Mouse (Mus musculus) myocyte (in vitro differentiated cells): ENCODE results near the gene Ankrd31. TPM values are rescaled to one million over a fixed set of nuclear protein-coding genes. Genes with fewer than 3 reads are reported as not detected.

Experiments
- H3K27me3 ChIP-seq: one replicate; pipeline ENCODE4 v1.6.1; 2011; ENCODE audit not compliant: control insufficient read depth, insufficient read depth, insufficient read length
- H3K36me3 ChIP-seq: one replicate; pipeline ENCODE4 v1.6.1; 2011; ENCODE audit not compliant: control insufficient read depth, insufficient read depth
- H3K4me2 ChIP-seq: one replicate; pipeline ENCODE4 v1.6.1; 2011; ENCODE audit warnings: low read depth, control low read depth
- H3K4me3 ChIP-seq: one replicate; pipeline ENCODE4 v1.5.1; 2011; ENCODE audit warnings: mild to moderate bottlenecking, control low read depth, moderate library complexity
- H3K79me2 ChIP-seq: one replicate; pipeline ENCODE4 v1.6.1; 2011; ENCODE audit not compliant: control insufficient read depth, insufficient read depth
- H3ac ChIP-seq: one replicate; pipeline ENCODE4 v1.6.1; 2011; ENCODE audit not compliant: control insufficient read depth, insufficient read length
- CEBPB ChIP-seq: IDR thresholded peaks from 2 replicates; pipeline ENCODE4 v1.6.1; 2011; ENCODE audit warnings: mild to moderate bottlenecking, moderate library complexity; ENCODE audit not compliant: poor library complexity, insufficient read depth, severe bottlenecking
- E2F4 ChIP-seq: IDR thresholded peaks from one replicate; pipeline ENCODE4 v1.6.1; 2011; ENCODE audit warnings: mild to moderate bottlenecking, control low read depth, moderate library complexity; ENCODE audit not compliant: insufficient read depth
- MAX ChIP-seq: IDR thresholded peaks from one replicate; pipeline ENCODE4 v1.6.1; 2011; ENCODE audit warnings: low read depth, mild to moderate bottlenecking, control low read depth
- MYOD1 ChIP-seq, 3 experiments: IDR thresholded peaks; one replicate each; pipeline ENCODE4 v1.6.1; 2011; ENCODE audit warnings: control low read depth in 2 of 3, low read depth in 2 of 3, mild to moderate bottlenecking in 2 of 3, moderate library complexity in 1 of 3; ENCODE audit not compliant: insufficient read length in 2 of 3, control insufficient read depth in 1 of 3
- MYOG ChIP-seq, 3 experiments: IDR thresholded peaks; one replicate each; pipeline ENCODE4 v1.6.1; 2011; ENCODE audit warnings: control low read depth in 2 of 3, low read depth in 2 of 3, mild to moderate bottlenecking in 2 of 3; ENCODE audit not compliant: insufficient read length in 2 of 3, control insufficient read depth in 1 of 3, insufficient read depth in 1 of 3
- POLR2A ChIP-seq: IDR thresholded peaks from one replicate; pipeline ENCODE4 v1.6.1; 2011; ENCODE audit warnings: low read depth, mild to moderate bottlenecking, control low read depth, moderate library complexity; ENCODE audit not compliant: insufficient read length
- POLR2AphosphoS2 ChIP-seq: IDR thresholded peaks from one replicate; pipeline ENCODE4 v1.6.1; 2011; ENCODE audit warnings: low read depth, control low read depth; ENCODE audit not compliant: insufficient read length
- REST ChIP-seq: IDR thresholded peaks from one replicate; pipeline ENCODE4 v1.6.1; 2011; ENCODE audit warnings: mild to moderate bottlenecking, control low read depth, moderate library complexity; ENCODE audit not compliant: insufficient read depth, insufficient read length
- SRF ChIP-seq: IDR thresholded peaks from one replicate; pipeline ENCODE4 v1.6.1; 2011; ENCODE audit warnings: low read depth; ENCODE audit not compliant: control insufficient read depth, insufficient read length
- TCF12 ChIP-seq: IDR thresholded peaks from one replicate; pipeline ENCODE4 v1.6.1; 2011; ENCODE audit warnings: mild to moderate bottlenecking, control low read depth; ENCODE audit not compliant: poor library complexity, insufficient read depth, severe bottlenecking
- TCF3 ChIP-seq: IDR thresholded peaks from one replicate; pipeline ENCODE4 v1.6.1; 2011; ENCODE audit warnings: low read depth, control low read depth; ENCODE audit not compliant: insufficient read length
- USF1 ChIP-seq: IDR thresholded peaks from one replicate; pipeline ENCODE4 v1.6.1; 2011; ENCODE audit warnings: low read depth, mild to moderate bottlenecking, control low read depth, moderate library complexity
- polyA plus RNA-seq: library from polyadenylated mRNA; unstranded; fragments of >200 nt; fragmentation: generic; extraction: Trizol; gene quantifications from one replicate; pipeline ENCODE4 v1.2.1, GENCODE M21; 2012; ENCODE audit warnings: missing spikeins

The Ankrd31 gene
- polyA plus RNA-seq, 1 experiment = not detected

- Histone ChIP-seq H3ac (no peak overlapping the region), H3K79me2 (no peaks in the 10 kb centered on the region), H3K27me3 (no peaks in the 10 kb centered on the region), H3K36me3 (peaks cover 19% of the 10 kb centered on the region), H3K4me3 (no peak overlapping the region), H3K4me2 (no peak overlapping the region)
- no peak for TF ChIP-seq POLR2AphosphoS2
- no peak for TF ChIP-seq CEBPB
These were observed 195.5 kb downstream of the Ankrd31 start for GRCm38 (mm10) chr13:96943571-96943970.

- no peaks in the 10 kb centered on the region for H3K79me2 ChIP-seq
- no peaks in the 10 kb centered on the region for H3K27me3 ChIP-seq
- no peak overlapping the region for H3K4me3 ChIP-seq
- no peak overlapping the region for H3ac ChIP-seq
- peaks cover 19% of the 10 kb centered on the region for H3K36me3 ChIP-seq
- TF ChIP-seq USF1 (no peak), TCF12 (no peak), REST (no peak), SRF (no peak), MYOG (IDR thresholded peaks at IDR 0.05; ENCODE audit: control insufficient read depth in 1 of 3, insufficient read depth in 1 of 3, insufficient read length in 2 of 3, low read depth in 2 of 3) (no peak), CEBPB (no peak), TCF3 (no peak), POLR2AphosphoS2 (no peak), MYOD1 (IDR thresholded peaks at IDR 0.05; ENCODE audit: control insufficient read depth in 1 of 3, insufficient read length in 2 of 3, low read depth in 2 of 3) (no peak), POLR2A (no peak)
- no peak overlapping the region for H3K4me2 ChIP-seq
These were observed 197.7 kb downstream of the Ankrd31 start for GRCm38 (mm10) chr13:96945748-96946147.

GRCm38 (mm10) chr13:96947722-96948121, 199.7 kb downstream of the Ankrd31 start:
- TF ChIP-seq E2F4 = no peak

GRCm38 (mm10) chr13:96951880-96952279, 203.8 kb downstream of the Ankrd31 start:
- Histone ChIP-seq H3K79me2 (no peaks in the 10 kb centered on the region), H3ac (no peak overlapping the region), H3K4me3 (no peak overlapping the region), H3K27me3 (no peaks in the 10 kb centered on the region), H3K4me2 (no peak overlapping the region), H3K36me3 (peaks cover 17% of the 10 kb centered on the region)
- TF ChIP-seq REST (no peak), MYOD1 (IDR thresholded peaks at IDR 0.05; ENCODE audit: control insufficient read depth in 1 of 3, insufficient read length in 2 of 3, low read depth in 2 of 3) (no peak), USF1 (no peak), TCF12 (no peak), POLR2A (no peak)

More at GRCm38 (mm10) chr13:96947722-96948121, 199.7 kb downstream of the Ankrd31 start:
- Histone ChIP-seq H3K27me3 (no peaks in the 10 kb centered on the region), H3K4me3 (no peak overlapping the region), H3ac (no peak overlapping the region), H3K4me2 (no peak overlapping the region), H3K36me3 (peaks cover 17% of the 10 kb centered on the region), H3K79me2 (no peaks in the 10 kb centered on the region)

GRCm38 (mm10) chr13:96956466-96956865, 208.4 kb downstream of the Ankrd31 start:
- H3K36me3 ChIP-seq = no peaks in the 10 kb centered on the region
- H3K79me2 ChIP-seq = no peaks in the 10 kb centered on the region
- no peak overlapping the region for H3ac ChIP-seq
- no peak overlapping the region for H3K4me3 ChIP-seq
- H3K27me3 ChIP-seq = no peaks in the 10 kb centered on the region
- TF ChIP-seq MYOG (IDR thresholded peaks at IDR 0.05; ENCODE audit: control insufficient read depth in 1 of 3, insufficient read depth in 1 of 3, insufficient read length in 2 of 3, low read depth in 2 of 3) = no peak
- no peak for TF ChIP-seq E2F4
- TF ChIP-seq MYOD1 (IDR thresholded peaks at IDR 0.05; ENCODE audit: control insufficient read depth in 1 of 3, insufficient read length in 2 of 3, low read depth in 2 of 3) = no peak
- TF ChIP-seq POLR2A = no peak
- no peak for TF ChIP-seq USF1
- TF ChIP-seq POLR2AphosphoS2 = no peak
- no peak for TF ChIP-seq CEBPB
- TF ChIP-seq SRF = no peak
- TF ChIP-seq TCF3 = no peak
- no peak for TF ChIP-seq TCF12
- TF ChIP-seq REST = no peak
- TF ChIP-seq MAX = no peak
- H3K4me2 ChIP-seq = no peak overlapping the region

Other genes starting within 250 kb of the Ankrd31 start
- 2.9 TPM for gene Polk, start 205.7 kb upstream of the Ankrd31 start, polyA plus RNA-seq
- 18.3 TPM for gene Col4a3bp, start 205.7 kb upstream of the Ankrd31 start, polyA plus RNA-seq
- gene Hmgcr, start 77.3 kb upstream of the Ankrd31 start, polyA plus RNA-seq = 87.4 TPM
- 3.1 TPM for gene Gcnt4, start 176.4 kb downstream of the Ankrd31 start, polyA plus RNA-seq